Mouse (Mus musculus) CH12.LX (cell line): ENCODE data around the gene Olfr220.

Source experiments
- BHLHE40 ChIP-seq: IDR thresholded peaks from 2 replicates; pipeline ENCODE4 v1.6.1; 2011; ENCODE audit warnings: mild to moderate bottlenecking, low read depth, low read length, improper control_type of control experiment
- GABPA ChIP-seq: IDR thresholded peaks from 2 replicates; pipeline ENCODE4 v1.6.1; 2012; ENCODE audit warnings: low read depth, low read length, improper control_type of control experiment, inconsistent platforms; ENCODE audit not compliant: insufficient replicate concordance
- MEF2A ChIP-seq: IDR thresholded peaks from 2 replicates; pipeline ENCODE4 v1.6.1; 2014; ENCODE audit warnings: low read depth, mild to moderate bottlenecking, inconsistent platforms, low read length, improper control_type of control experiment, borderline replicate concordance
- POLR2A ChIP-seq: IDR thresholded peaks from 2 replicates; pipeline ENCODE4 v1.6.1; 2011; ENCODE audit warnings: low read depth, mild to moderate bottlenecking, improper control_type of control experiment, low read length
- TCF12 ChIP-seq: IDR thresholded peaks from 2 replicates; pipeline ENCODE4 v1.6.1; 2014; ENCODE audit warnings: low read depth, mild to moderate bottlenecking, inconsistent platforms, low read length, improper control_type of control experiment
- ZKSCAN1 ChIP-seq: IDR thresholded peaks from 2 replicates; pipeline ENCODE4 v1.6.1; 2012; ENCODE audit warnings: low read depth, inconsistent platforms, low read length, improper control_type of control experiment, borderline replicate concordance
- ZNF384 ChIP-seq: IDR thresholded peaks from 2 replicates; pipeline ENCODE4 v1.6.1; 2012; ENCODE audit warnings: low read depth, low read length, improper control_type of control experiment, inconsistent platforms

DNA sequence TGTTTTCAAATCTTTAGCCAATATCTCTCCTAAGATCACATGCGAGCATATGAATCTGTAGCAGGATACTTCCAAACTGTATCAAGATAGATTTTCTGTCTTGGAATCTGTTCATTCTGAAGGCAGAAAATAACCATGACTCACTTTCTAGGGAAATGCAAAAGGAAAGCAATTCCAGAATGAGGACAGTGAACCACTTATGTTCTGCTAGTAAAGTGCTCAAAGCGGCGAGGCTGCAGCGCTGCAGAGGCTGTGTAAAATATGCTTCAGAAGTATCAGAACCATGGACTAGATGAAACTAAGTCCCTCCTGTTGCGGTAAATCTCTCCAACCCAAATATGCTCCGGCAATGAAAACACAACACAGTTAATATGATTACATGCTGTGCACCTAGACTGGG lies 40.7 kb downstream of the Olfr220 start:
- TF ChIP-seq BHLHE40 = no peak
- no peak for TF ChIP-seq GABPA
- TF ChIP-seq TCF12 = no peak
- TF ChIP-seq POLR2A = no peak
- no peak for TF ChIP-seq ZKSCAN1
- no peak for TF ChIP-seq MEF2A
- TF ChIP-seq ZNF384 = no peak
